Mouse (Mus musculus) spleen, adult 12 weeks (tissue): ENCODE results near the gene Rab26.

Source experiments
- DNase-seq: peaks from one replicate; pipeline ENCODE4 v3.0.0; 2022; ENCODE audit warnings: low spot score

The Rab26 gene

DNA sequence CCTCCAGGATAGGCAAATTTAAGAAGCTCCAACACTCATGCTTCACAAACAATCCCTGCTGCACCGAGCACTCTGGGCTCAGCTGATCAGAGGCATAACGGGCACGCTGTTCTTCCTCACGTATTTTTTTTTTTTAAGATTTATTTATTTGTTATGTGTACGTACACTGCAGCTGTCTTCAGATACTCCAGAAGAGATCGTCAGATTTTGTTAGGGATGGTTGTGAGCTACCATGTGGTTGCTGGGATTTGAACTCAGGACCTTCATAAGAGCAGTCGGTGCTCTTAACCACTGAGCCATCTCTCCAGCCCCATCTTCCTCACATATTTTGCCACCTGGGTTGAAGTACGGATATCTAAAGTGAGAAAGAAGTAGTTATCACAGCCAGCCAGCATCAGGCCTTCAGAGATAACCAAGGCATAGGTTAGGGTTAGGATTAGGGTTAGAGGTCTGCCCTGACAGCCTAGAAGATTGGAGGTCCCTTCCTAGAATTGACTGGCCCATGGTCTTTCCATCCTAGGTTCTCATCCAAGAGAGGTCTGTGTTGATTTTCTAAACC, at the start of gene Rab26:
Rab26 (minus strand) TSS at position 51 of the 559 bp plus-strand sequence.
- DNase-seq, result no peak

DNA sequence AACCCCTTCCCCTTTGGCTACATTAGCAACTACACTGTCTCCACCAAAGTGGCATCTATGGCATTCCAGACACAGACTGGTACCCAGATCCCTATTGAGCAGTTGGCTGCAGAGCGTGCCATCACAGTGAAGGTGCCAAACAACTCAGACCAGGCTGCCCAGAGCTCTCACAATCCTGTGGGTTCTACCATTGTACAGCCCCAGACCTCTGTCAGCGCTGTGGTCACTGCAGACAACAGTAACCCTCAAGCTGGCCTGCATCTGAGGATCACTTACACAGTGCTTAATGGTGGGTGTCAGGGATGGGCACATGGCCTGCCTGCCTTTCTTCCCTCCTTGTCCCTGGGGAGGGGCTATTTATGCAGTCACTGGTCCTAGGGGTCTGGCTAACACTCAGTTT, 46.3 kb upstream of the Rab26 start:
- no peak for DNase-seq

DNA sequence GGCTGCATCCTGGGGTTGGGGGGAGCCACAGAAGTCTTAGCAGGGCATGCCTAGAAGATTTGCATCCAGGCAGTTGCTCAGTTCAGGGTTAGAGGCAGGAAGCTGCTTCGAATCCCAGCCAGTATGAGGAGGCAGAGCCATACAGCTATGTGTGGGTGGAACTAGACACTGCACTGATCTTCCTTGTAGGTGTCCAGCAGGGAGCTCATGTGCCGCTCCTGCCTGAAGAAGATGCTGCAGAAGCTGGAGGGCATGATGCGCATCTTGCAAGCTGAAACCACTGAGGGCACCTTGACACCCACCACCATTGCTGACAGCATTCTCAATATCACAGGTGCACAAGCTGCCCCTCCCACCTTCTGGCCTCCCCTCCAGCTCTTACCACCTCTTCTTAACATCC, 45.5 kb upstream of the Rab26 start:
- DNase-seq, result no peak

DNA sequence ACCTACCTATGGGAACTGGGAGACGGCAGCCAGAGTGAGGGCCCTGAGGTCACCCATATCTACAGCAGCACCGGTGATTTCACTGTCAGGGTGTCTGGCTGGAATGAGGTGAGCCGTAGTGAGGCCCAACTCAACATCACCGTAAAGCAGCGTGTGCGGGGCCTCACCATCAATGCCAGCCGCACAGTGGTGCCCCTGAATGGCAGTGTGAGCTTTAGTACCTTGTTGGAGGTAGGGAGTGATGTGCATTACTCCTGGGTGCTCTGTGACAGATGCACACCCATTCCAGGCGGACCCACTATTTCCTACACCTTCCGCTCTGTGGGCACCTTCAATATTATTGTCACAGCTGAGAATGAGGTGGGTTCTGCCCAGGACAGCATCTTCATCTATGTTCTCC, 39.8 kb upstream of the Rab26 start:
- DNase-seq, result no peak

DNA sequence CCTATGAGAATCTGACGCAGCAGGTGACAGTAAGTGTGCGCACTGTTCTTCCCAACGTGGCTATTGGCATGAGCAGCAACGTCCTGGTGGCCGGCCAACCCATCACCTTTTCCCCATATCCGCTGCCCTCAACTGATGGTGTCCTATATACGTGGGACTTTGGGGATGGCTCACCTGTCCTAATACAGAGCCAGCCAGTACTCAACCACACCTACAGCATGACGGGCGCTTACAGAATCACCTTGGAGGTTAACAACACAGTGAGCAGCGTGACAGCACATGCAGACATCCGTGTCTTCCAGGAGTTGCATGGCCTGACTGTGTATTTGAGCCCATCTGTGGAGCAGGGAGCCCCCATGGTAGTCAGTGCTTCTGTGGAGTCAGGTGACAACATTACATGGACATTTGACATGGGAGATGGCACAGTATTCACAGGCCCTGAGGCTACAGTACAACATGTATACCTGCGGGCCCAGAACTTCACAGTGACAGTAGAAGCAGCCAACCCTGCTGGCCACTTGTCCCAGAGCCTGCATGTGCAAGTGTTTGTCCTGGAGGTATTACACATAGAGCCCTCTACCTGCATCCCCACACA, 38.7 kb upstream of the Rab26 start:
- DNase-seq, result no peak

DNA sequence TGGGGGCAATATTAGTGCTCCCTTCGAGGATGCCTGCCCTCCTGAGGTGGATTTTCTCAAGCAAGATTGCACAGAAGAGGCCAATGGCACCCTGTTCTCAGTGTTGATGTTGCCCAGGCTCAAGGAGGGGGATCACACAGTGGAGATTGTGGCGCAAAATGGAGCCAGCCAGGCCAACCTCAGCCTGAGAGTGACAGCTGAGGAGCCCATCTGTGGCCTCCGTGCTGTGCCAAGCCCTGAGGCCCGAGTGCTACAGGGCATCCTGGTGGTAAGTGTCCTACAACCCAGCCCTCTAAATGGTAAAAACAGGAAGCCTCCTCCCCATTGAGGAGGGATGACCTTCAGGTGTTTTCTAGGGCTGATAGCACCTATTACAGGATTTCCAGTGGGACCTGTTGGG, 35.8 kb upstream of the Rab26 start:
- DNase-seq, result no peak

- peak; percentile 33 for DNase-seq
Observed at GRCm38 (mm10) chr17:24567034-24567779, 33.2 kb upstream of the Rab26 start.

GRCm38 (mm10) chr17:24565792-24566191, 31.8 kb upstream of the Rab26 start:
- no peak for DNase-seq

GRCm38 (mm10) chr17:24565092-24565491, 31.1 kb upstream of the Rab26 start:
- no peak for DNase-seq

- no peak for DNase-seq
Observed at GRCm38 (mm10) chr17:24564422-24564821, 30.4 kb upstream of the Rab26 start.

- no peak for DNase-seq
Observed at GRCm38 (mm10) chr17:24563638-24564037, 29.6 kb upstream of the Rab26 start.

GRCm38 (mm10) chr17:24561592-24561991, 27.6 kb upstream of the Rab26 start:
- DNase-seq, result no peak

GRCm38 (mm10) chr17:24560301-24561028, 26.5 kb upstream of the Rab26 start:
- no peak for DNase-seq

- DNase-seq, result no peak
Observed at GRCm38 (mm10) chr17:24559146-24559545, 25.1 kb upstream of the Rab26 start.

DNA sequence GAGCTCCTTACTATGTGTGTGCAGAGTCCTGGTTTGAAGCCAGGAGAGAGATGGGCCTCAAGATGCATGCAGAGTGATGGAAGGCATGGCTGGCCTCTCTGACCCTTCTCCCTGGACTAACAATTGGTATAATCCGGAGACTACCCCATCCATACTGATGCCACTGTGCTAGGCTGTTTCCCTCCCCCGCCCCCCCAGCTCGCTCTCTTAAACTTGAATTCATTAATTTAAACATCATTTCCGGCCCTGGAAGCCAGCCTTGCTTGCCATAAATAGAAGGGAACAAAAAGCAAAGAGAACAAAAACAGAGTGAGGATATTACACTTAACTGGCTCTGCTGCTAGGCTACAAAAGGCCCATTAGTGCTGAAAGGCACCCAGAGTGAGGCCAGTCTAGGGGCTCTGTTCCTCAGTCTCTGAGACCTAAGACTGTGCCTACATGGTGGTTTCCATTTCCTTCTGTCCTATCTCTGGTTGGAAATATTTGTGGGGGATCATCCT, 24.6 kb upstream of the Rab26 start:
- no peak for DNase-seq

- DNase-seq, result no peak
Observed at GRCm38 (mm10) chr17:24557091-24557490, 23.1 kb upstream of the Rab26 start.

GRCm38 (mm10) chr17:24551050-24551444, 17.0 kb upstream of the Rab26 start:
- DNase-seq, result no peak

DNA sequence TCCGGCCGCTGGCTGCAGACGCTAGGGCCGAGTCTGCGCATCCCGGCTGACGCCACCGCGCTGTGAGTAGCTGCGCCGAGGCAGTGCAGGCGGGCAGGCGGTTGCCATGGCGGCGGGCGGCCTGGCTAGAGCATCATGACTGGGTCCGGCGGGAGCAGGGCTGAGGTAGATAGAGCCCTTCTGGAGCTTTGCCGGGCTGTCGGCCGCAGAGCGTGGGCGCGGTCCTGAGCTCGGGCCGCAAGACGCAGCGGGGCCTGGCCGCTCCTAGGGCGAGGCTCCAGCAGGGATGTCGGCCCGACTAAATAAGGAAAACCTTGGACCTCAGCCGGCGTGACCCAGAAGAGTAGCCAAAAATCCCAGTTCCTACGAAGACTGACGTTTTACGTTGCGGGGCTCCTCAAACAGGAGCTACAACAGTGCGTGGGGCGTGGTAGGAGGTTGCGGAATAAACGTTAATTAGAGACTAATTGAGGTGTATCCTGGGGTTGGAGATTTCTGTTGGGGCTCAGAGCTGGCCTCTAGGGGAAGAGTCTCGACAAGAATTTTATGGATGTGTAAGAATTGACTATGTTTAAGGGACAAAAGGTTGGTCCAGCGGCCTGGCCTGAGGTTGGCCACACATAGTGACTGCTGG, 16.5 kb upstream of the Rab26 start:
- DNase-seq, result peak; percentile 68

DNA sequence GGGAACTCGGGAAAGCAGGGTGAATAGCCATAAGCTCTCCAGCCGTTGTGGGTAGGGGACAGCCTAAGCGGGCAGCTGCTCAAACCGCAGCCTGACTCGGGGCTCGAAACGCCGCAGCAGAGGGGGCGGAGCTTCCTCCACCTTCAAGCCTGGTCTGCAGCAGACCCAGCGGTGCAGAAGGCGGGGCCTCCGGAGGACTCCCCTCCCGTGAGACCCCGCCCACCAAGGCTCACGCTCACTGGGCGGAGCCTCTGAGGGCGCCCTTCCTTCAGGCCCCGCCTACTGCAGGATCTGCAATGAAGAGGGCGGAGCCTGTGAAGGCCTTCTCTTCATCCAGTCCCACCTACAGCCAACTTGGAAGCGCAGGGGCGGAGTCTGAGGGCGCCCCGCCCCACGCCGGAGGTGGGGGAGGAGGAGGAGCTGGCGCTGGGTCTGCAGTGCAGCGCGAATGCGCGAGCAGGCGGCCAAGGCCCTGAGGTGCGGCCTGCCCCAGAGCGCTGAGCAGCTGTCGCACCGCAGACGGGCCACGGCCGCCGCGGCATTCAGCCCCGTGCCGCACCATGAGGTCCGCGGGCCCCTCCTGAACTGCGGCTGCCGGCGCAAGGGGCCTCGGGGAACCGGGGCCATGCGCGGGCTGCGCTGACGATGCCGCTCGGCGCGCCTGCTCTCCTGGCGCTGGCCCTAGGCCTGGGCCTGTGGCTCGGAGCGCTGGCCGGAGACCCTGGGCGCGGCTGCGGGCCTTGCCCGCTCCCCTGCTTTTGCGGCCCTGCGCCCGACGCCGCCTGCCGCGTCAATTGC, 15.8 kb upstream of the Rab26 start, which contains the start of gene Pkd1:
Pkd1 (plus strand) TSS at position 217 of the 798 bp plus-strand sequence.
- DNase-seq, result peak; percentile 99

DNA sequence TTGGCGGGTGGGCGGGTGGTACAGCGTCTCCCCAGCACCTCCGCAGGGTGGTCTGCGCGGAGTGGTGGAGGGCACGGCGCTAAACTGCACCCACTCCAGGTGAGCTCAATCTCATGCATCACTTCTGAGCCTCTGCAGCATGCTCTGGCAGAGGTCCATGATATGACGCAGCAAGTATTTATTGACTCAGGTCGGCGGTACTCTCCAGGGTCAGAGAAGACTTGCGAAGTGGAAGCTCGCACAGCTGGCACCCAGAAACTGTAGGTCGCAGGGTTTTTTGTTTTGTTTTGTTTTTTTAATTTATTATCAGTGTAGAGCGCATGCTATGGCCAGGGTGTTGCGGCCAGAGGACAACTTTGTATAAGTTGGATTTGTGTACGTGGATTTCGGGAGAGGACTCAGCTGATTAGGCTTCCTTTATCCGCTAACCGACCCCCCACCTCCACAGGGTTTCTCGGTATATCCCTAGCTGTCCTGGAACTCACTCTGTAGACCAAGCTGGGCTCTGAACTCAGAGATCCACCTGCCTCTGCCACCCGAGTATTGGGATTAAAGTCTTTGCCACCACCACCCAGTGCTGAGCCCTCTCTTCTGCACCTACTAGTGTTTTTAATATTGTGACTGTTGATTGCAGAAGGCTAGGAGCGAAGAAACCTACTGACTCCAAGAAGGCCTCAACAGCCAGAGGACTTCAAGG, 15.1 kb upstream of the Rab26 start:
- peak; percentile 53 for DNase-seq

DNA sequence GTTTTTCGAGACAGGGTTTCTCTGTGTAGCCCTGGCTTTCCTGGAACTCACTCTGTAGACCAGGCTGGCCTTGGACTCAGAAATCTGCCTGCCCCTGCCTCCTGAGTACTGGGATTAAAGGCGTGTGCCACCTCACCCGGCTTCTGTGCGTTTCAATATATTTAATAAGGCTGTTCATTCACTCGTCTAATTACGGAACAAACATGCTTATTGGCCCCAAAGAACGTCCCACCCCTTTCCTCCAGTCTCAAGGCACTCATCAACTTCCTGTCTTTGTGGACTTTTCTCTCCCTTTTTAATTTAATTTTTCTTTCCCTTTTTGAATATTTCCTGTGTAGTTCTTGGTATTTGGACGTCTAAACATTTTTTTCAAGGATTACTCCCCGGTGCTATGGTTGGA, 14.4 kb upstream of the Rab26 start:
- no peak for DNase-seq
